Mouse (Mus musculus) heart, embryonic 10.5 days (tissue): ENCODE results near the gene 1700113H08Rik. TPM values are rescaled to one million over a fixed set of nuclear protein-coding genes. Genes with fewer than 3 reads are reported as not detected.

Experiments
- DNase-seq: peaks from one replicate; pipeline ENCODE4 v3.0.0-alpha.2; 2017; ENCODE audit warnings: low spot score
- H3K27ac ChIP-seq: fragments of 300-500 bp; sonication (generic); 2 replicates; pipeline ENCODE4 v1.5.1; 2016; ENCODE audit warnings: mild to moderate bottlenecking
- H3K27me3 ChIP-seq: fragments of 300-500 bp; sonication (generic); 2 replicates; pipeline ENCODE4 v1.6.1; 2016; ENCODE audit warnings: mild to moderate bottlenecking; ENCODE audit not compliant: poor library complexity, insufficient read depth, severe bottlenecking
- H3K36me3 ChIP-seq: fragments of 300-500 bp; sonication (generic); 2 replicates; pipeline ENCODE4 v1.6.1; 2016; ENCODE audit warnings: mild to moderate bottlenecking, moderate library complexity
- H3K4me1 ChIP-seq: fragments of 300-500 bp; sonication (generic); 2 replicates; pipeline ENCODE4 v1.6.1; 2016; ENCODE audit warnings: mild to moderate bottlenecking
- H3K4me3 ChIP-seq: fragments of 300-500 bp; sonication (generic); 2 replicates; pipeline ENCODE4 v1.5.1; 2016; ENCODE audit warnings: mild to moderate bottlenecking, moderate library complexity
- H3K9me3 ChIP-seq: fragments of 300-500 bp; sonication (generic); 2 replicates; pipeline ENCODE4 v1.6.1; 2016; ENCODE audit warnings: mild to moderate bottlenecking, moderate library complexity
- polyA plus RNA-seq: library from polyadenylated mRNA; unstranded; fragments of >200 nt; fragmentation: Nextera tagmentation; extraction: Ambion mirVana; gene quantifications from 2 replicates; pipeline ENCODE4 v1.2.1, GENCODE M21; 2016

The 1700113H08Rik gene
- polyA plus RNA-seq, 1 experiment from 2014 or later: not detected

DNA sequence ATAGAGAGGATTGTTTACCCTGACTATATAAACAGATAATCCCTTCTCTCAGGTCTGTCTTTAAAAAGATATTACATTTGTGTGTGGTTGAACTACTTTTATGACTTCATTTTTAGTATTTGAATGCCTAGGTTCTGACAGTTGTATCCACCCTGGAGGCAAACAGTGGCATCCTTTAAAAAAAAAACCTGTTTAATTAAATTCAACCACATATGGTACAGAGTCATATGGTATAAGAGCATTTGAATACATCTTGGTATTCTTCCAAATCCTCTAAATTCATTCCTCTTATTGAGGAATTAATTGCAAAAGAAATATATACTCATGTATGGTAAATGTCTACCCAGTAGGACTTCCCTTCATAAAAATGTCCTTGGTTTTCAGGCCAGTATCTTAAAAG, 217.2 kb downstream of the 1700113H08Rik start:
- Histone ChIP-seq H3K4me3 (no peak overlapping the region), H3K27me3 (no peaks in the 10 kb centered on the region), H3K36me3 (no peaks in the 10 kb centered on the region), H3K27ac (no peak overlapping the region), H3K4me1 (no peaks in the 10 kb centered on the region), H3K9me3 (no peaks in the 10 kb centered on the region)
- DNase-seq: no peak

Other genes with a start within 250 kb of the 1700113H08Rik start
- 0.71 and 4.0 TPM in 2 replicates for gene Stab2, start 50.0 kb upstream of the 1700113H08Rik start, polyA plus RNA-seq